16 mouse cellular contexts compared by ENCODE assay signal in the genomic region with DNA sequence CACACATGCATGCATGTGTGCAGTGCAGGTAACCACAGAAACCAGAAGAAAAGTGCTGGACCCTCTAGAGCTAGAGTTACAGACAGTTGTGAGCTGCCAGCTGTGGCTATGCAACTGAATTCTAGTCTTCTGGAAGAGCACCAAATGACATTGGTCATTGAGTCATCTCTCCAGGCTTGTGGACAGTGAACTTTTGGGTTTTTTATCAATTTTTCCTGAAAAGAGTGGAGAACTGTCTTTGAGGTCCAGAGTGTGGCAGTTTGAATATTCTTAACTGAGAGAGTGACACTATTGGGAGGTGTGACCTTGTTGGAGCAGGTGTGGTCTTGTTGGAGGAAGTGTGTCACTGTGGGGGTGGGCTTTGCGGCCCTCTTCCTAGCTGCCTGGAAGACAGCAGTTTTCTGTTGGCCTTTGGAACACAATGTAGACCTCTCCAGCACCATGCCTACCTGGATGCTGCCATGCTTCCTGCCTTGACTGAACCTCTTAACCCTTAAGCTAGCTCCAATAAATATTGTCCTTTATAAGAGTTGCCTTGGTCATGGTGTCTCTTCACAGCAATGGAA. TPM values are rescaled to one million over a fixed set of nuclear protein-coding genes. Genes with fewer than 3 reads are reported as not detected.
DNase-seq lines count a peak whose midpoint lies in the region; ATAC-seq and TF ChIP-seq lines count a peak whose summit lies in the region.
"Had no signal": no experiment of that assay in that cellular context is flagged by ENCODE, and none has a peak within 500 bp of the region (broad histone marks: within the 10 kb centered on the region; RNA-seq: fewer than 3 reads in every experiment).

No protein-coding gene starts in this region.

- H3K4me3 ChIP-seq in liver, adult 2 months (ENCODE audit: insufficient read depth, low read depth, low read length): no peak overlapping the region
- no peak overlapping the region for H3K4me3 ChIP-seq in liver, embryonic 11.5 days (ENCODE audit: low read depth, low read length)
- peak overlapping the region in 1 of 3 experiments; percentile 31 for H3K4me3 ChIP-seq in CH12.LX (replicated peaks in 1 of 3; ENCODE audit: low read depth in 2 of 3, low read length in 2 of 3, poor library complexity in 1 of 3)
- H3K4me3 ChIP-seq: embryonic facial prominence, embryonic 15.5 days; liver, embryonic 13.5 days; stomach, embryonic 15.5 days had no signal

- peak; percentile 82 for DNase-seq in liver, adult 2 months (ENCODE audit: extremely low read depth, low read depth, low spot score)
- DNase-seq in liver, embryonic 11.5 days (ENCODE audit: low spot score): no peak
- no peak for DNase-seq in CH12.LX (ENCODE audit: extremely low read depth)
- peak; percentile 63 for DNase-seq in induced T-regulatory cell, adult 2 months (ENCODE audit: low read depth)
- DNase-seq in thymus, postnatal 36 days: peak; percentile 50 to 67
- no peak for DNase-seq in cerebellum, adult 9-10 months
- no peak for DNase-seq in layer of hippocampus, adult 8-10 months (ENCODE audit: low spot score in 2 of 2)
- DNase-seq: cerebellum, adult 9-11 months; gastrocnemius, postnatal 10 days; heart, postnatal 36 days; liver, embryonic 13.5 days; right cerebral cortex, adult 18-20 months had no signal

- no peak for TF ChIP-seq CTCF in liver, adult 2 months (IDR thresholded peaks at IDR 0.05; ENCODE audit: low read depth, low read length)
- no peak for TF ChIP-seq CTCF in CH12.LX (conservative IDR thresholded peaks at IDR 0.05 in 1 of 2, IDR thresholded peaks at IDR 0.05 in 1 of 2; ENCODE audit: low read depth in 2 of 2, low read length in 2 of 2)

- TF ChIP-seq RAD21 in CH12.LX (IDR thresholded peaks at IDR 0.05; ENCODE audit: low read depth, low read length): no peak

- TF ChIP-seq EP300 in CH12.LX (IDR thresholded peaks at IDR 0.05; ENCODE audit: low read length): no peak; the same call in 1 of the 2 replicates

- H3K9me3 ChIP-seq in liver, embryonic 11.5 days (ENCODE audit: control insufficient read depth, low read length): no peaks in the 10 kb centered on the region
- H3K9me3 ChIP-seq in CH12.LX (replicated peaks; ENCODE audit: low read length): no peaks in the 10 kb centered on the region
- H3K9me3 ChIP-seq: embryonic facial prominence, embryonic 15.5 days; liver, embryonic 13.5 days; stomach, embryonic 15.5 days had no signal

- H3K27ac ChIP-seq in liver, adult 2 months (replicated peaks; ENCODE audit: insufficient read depth, low read depth, low read length): no peak overlapping the region
- no peak overlapping the region for H3K27ac ChIP-seq in liver, embryonic 11.5 days (ENCODE audit: low read depth, low read length)
- H3K27ac ChIP-seq in CH12.LX (ENCODE audit: insufficient read depth, low read depth): peak overlapping the region; percentile 92
- H3K27ac ChIP-seq: embryonic facial prominence, embryonic 15.5 days; stomach, embryonic 15.5 days had no signal

- dilution Hi-C loops in CH12.LX (cut with MboI; ENCODE audit: extremely low pct_ligation_motif_present, extremely low pct_unique_long_range_greater_than_20kb, low sequenced_read_pairs): no loop called here

- no peak for TF ChIP-seq POLR2A in liver, adult 2 months (IDR thresholded peaks at IDR 0.05; ENCODE audit: extremely low read depth, insufficient read depth, low read length)
- peak; percentile 57; the same call in 1 of the 2 replicates for TF ChIP-seq POLR2A in CH12.LX (IDR thresholded peaks at IDR 0.05; ENCODE audit: low read depth, low read length)

- no peak overlapping the region for H3K4me2 ChIP-seq in liver, embryonic 11.5 days
- H3K4me2 ChIP-seq in CH12.LX (ENCODE audit: insufficient read depth, low read depth, poor library complexity, severe bottlenecking): peak overlapping the region; percentile 84
- H3K4me2 ChIP-seq: embryonic facial prominence, embryonic 15.5 days; stomach, embryonic 15.5 days had no signal

- H3K36me3 ChIP-seq in liver, adult 2 months (ENCODE audit: control insufficient read depth, insufficient read depth, low read length): peaks cover 17% of the 10 kb centered on the region
- H3K36me3 ChIP-seq in liver, embryonic 11.5 days (ENCODE audit: control insufficient read depth, insufficient read depth, low read length): no peaks in the 10 kb centered on the region
- H3K36me3 ChIP-seq in CH12.LX (replicated peaks in 1 of 2; ENCODE audit: control insufficient read depth in 1 of 2, insufficient read depth in 1 of 2, low read length in 1 of 2): peaks cover 24 to 30% of the 10 kb centered on the region in 2 experiments
- H3K36me3 ChIP-seq: embryonic facial prominence, embryonic 15.5 days; liver, embryonic 13.5 days; stomach, embryonic 15.5 days had no signal

- no peaks in the 10 kb centered on the region for H3K27me3 ChIP-seq in liver, adult 2 months (ENCODE audit: control insufficient read depth, insufficient read depth, low read length)
- H3K27me3 ChIP-seq in liver, embryonic 11.5 days (replicated peaks; ENCODE audit: control insufficient read depth, insufficient read depth, low read length): no peaks in the 10 kb centered on the region
- no peaks in the 10 kb centered on the region for H3K27me3 ChIP-seq in CH12.LX (replicated peaks)
- H3K27me3 ChIP-seq: embryonic facial prominence, embryonic 15.5 days; liver, embryonic 13.5 days; stomach, embryonic 15.5 days had no signal

- H3K79me2 ChIP-seq in liver, adult 2 months (ENCODE audit: control insufficient read depth, insufficient read depth, low read length): no peaks in the 10 kb centered on the region
- H3K79me2 ChIP-seq in CH12.LX (replicated peaks; ENCODE audit: control insufficient read depth, extremely low read depth, insufficient read depth, poor library complexity, severe bottlenecking): peaks cover 2% of the 10 kb centered on the region; the same call in 1 of the 2 replicates

- H3K9ac ChIP-seq in liver, adult 2 months (ENCODE audit: low read depth, low read length): no peak overlapping the region
- no peak overlapping the region for H3K9ac ChIP-seq in liver, embryonic 11.5 days (ENCODE audit: low read depth, low read length)
- peak overlapping the region; percentile 3; the same call in 1 of the 2 replicates for H3K9ac ChIP-seq in CH12.LX (ENCODE audit: insufficient read depth, low read depth)
- H3K9ac ChIP-seq: embryonic facial prominence, embryonic 15.5 days; stomach, embryonic 15.5 days had no signal

- peaks cover 5% of the 10 kb centered on the region; the same call in 1 of the 2 replicates for H3K4me1 ChIP-seq in liver, adult 2 months (ENCODE audit: control insufficient read depth, insufficient read depth, low read length)
- peaks cover 27% of the 10 kb centered on the region for H3K4me1 ChIP-seq in liver, embryonic 11.5 days (replicated peaks; ENCODE audit: control insufficient read depth, insufficient read depth, low read length)
- peaks cover 31 to 59% of the 10 kb centered on the region in 2 experiments for H3K4me1 ChIP-seq in CH12.LX (ENCODE audit: control insufficient read depth in 1 of 2, insufficient read depth in 2 of 2)

- 92% methylated on average over 1 of the region's 1 CpGs for WGBS in liver, adult 2 months
- 76% methylated on average over 1 of the region's 1 CpGs for WGBS in liver, embryonic 11.5 days

- no peak for ATAC-seq in liver, embryonic 11.5 days (replicated peaks; ENCODE audit: low FRiP score)
- ATAC-seq: lung, postnatal 0 days; midbrain, embryonic 16.5 days had no signal

- in situ Hi-C loops in CH12.LX (cut with MboI; ENCODE audit: low pct_ligation_motif_present, low pct_unique_long_range_greater_than_20kb, low sequenced_read_pairs): no loop called here

TF ChIP-seq in CH12.LX, 34 proteins besides CTCF, POLR2A, EP300 and RAD21 (continues in another document):
- TF ChIP-seq HCFC1 (IDR thresholded peaks at IDR 0.05; ENCODE audit: low read depth, low read length): 0 out of 2 replicates have a peak, but pooled peaks have one; percentile 46
- TF ChIP-seq BHLHE40 (IDR thresholded peaks at IDR 0.05; ENCODE audit: low read depth, low read length): 0 out of 2 replicates have a peak, but pooled peaks have one; percentile 31
- TF ChIP-seq TBP (conservative IDR thresholded peaks at IDR 0.05; ENCODE audit: low read depth, low read length): no peak; the same call in 1 of the 2 replicates
- TF ChIP-seq MAFK (IDR thresholded peaks at IDR 0.05; ENCODE audit: insufficient replicate concordance, low read length): 0 out of 2 replicates have a peak, but pooled peaks have one; percentile 44
- TF ChIP-seq CHD2 (IDR thresholded peaks at IDR 0.05; ENCODE audit: low read length): 0 out of 2 replicates have a peak, but pooled peaks have one; percentile 22
- TF ChIP-seq POLR2AphosphoS2 (IDR thresholded peaks at IDR 0.05; ENCODE audit: low read depth, low read length): no peak

RNA-seq across cellular contexts. Expression of a gene that starts 11.0 kb away (rescaled TPM):
- 21.8 and 23.9 TPM in 2 replicates for total RNA-seq in liver, adult 2 months (2014; rRNA removed)
- polyA plus RNA-seq in liver, adult 2 months (2012; rRNA removed): 29.6 and 40.8 TPM in 2 replicates
- polyA plus RNA-seq in liver, embryonic 11.5 days (2014; fragmentation: Nextera tagmentation; extraction: Ambion mirVana): 2.3 and 2.5 TPM in 2 replicates
- total RNA-seq in CH12.LX (2012; rRNA removed) (4.3 and 4.7 TPM in 2 replicates), CH12.LX (2014; rRNA removed) (3.8 and 4.3 TPM in 2 replicates)
- 4.7 and 5.2 TPM in 2 replicates for polyA plus RNA-seq in CH12.LX (2012; ENCODE audit: insufficient read length, low read depth)
- 1 to 10 TPM; 2.3 to 4.6 (median 3.1) TPM for total RNA-seq in layer of hippocampus, adult 8-10 months (2022)

RNA-seq across cellular contexts. Expression of a gene that starts 11.0 kb away (rescaled TPM):
- total RNA-seq in liver, adult 2 months (2014; rRNA removed): 32.5 and 33.0 TPM in 2 replicates
- 46.1 and 52.9 TPM in 2 replicates for polyA plus RNA-seq in liver, adult 2 months (2012; rRNA removed)
- 5.0 and 5.5 TPM in 2 replicates for polyA plus RNA-seq in liver, embryonic 11.5 days (2014; fragmentation: Nextera tagmentation; extraction: Ambion mirVana)
- 115 and 143 TPM in 2 replicates for total RNA-seq in CH12.LX (2012; rRNA removed)
- 107 and 108 TPM in 2 replicates for total RNA-seq in CH12.LX (2014; rRNA removed)
- 66.1 and 70.3 TPM in 2 replicates for polyA plus RNA-seq in CH12.LX (2012; ENCODE audit: insufficient read length, low read depth)
- 1 to 10 TPM; 2.4 to 5.5 (median 3.6) TPM for total RNA-seq in layer of hippocampus, adult 8-10 months (2022)

RNA-seq across cellular contexts. Expression of a gene that starts 38.9 kb away (rescaled TPM):
- 34.5 and 41.1 TPM in 2 replicates for total RNA-seq in liver, adult 2 months (2014; rRNA removed)
- 57.1 and 63.4 TPM in 2 replicates for polyA plus RNA-seq in liver, adult 2 months (2012; rRNA removed)
- 178 and 190 TPM in 2 replicates for polyA plus RNA-seq in liver, embryonic 11.5 days (2014; fragmentation: Nextera tagmentation; extraction: Ambion mirVana)
- total RNA-seq in CH12.LX (2012; rRNA removed) (89.1 and 112 TPM in 2 replicates), CH12.LX (2014; rRNA removed) (115 and 124 TPM in 2 replicates)
- 110 and 133 TPM in 2 replicates for polyA plus RNA-seq in CH12.LX (2012; ENCODE audit: insufficient read length, low read depth)
- total RNA-seq in layer of hippocampus, adult 8-10 months (2022): 10 to 100 TPM; 30.8 to 33.8 (median 32.8) TPM

RNA-seq across cellular contexts. Expression of a gene that starts 42.1 kb away (rescaled TPM):
- 4.8 and 5.1 TPM in 2 replicates for total RNA-seq in liver, adult 2 months (2014; rRNA removed)
- polyA plus RNA-seq in liver, adult 2 months (2012; rRNA removed): 2.5 and 3.5 TPM in 2 replicates
- 36.6 and 41.1 TPM in 2 replicates for polyA plus RNA-seq in liver, embryonic 11.5 days (2014; fragmentation: Nextera tagmentation; extraction: Ambion mirVana)
- total RNA-seq in CH12.LX (2012; rRNA removed) (88.6 and 101 TPM in 2 replicates), CH12.LX (2014; rRNA removed) (63.7 and 66.7 TPM in 2 replicates)
- polyA plus RNA-seq in CH12.LX (2012; ENCODE audit: insufficient read length, low read depth): 81.7 and 89.6 TPM in 2 replicates
- 10 to 100 TPM; 19.6 to 23.5 (median 20.0) TPM for total RNA-seq in layer of hippocampus, adult 8-10 months (2022)

Comparison
In these comparisons a context has a peak if more than half of its experiments do, and no peak if none do; other contexts are left out.
1. DNase-seq: peak in liver, adult 2 months (single experiment), induced T-regulatory cell, adult 2 months (single experiment) and thymus, postnatal 36 days (2 of 2); none in liver, embryonic 11.5 days (single experiment), CH12.LX (single experiment), cerebellum, adult 9-10 months (single experiment) and layer of hippocampus, adult 8-10 months (0 of 2).